Mouse (Mus musculus): ENCODE measurements at regions not wholly inside any gene's neighbourhood (a gene's known extent, or its start where the extent isn't known, plus 50 kb on each side); places are given as distances from the start of the nearest gene placed in this dataset.

DNA sequence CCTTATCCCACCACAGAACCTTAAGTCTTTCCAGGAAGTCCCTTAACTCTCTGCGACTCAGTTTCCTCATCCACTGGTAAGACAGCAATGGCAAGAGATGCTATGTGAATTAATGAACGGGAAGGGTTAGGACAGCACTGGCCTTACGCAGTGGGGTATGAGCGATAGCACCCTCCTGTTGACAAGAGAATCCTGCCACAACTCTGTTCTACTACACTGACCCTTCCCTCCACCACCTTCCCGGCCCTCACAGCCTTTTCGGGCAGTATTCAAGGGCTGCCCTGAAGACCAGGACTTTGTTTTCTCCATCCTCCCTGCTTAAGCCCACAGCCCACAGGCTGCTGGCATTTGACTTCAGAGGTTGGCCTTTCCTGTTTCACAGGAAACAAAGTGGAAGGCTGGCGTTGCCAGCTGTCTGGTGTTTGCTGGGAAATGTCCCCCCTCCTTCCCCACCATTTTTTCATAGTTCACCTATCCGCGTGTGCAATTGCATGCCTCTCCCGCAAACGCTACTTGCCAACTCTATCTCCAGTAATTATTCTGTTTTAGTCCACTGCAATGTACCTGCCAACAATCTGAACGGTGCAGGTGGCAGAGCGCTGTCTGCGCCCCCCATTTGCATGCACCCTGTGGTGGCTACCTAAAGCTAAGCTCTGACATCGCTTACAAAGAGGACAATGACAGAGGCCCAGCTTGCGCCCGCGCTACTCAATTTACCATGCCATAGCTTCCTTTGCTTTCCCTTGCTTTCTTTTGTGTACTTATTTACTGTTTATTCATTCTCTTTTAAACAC lies 251.2 kb upstream of the Sp8 start:
- no peak for DNase-seq (ENCODE audit: low spot score)
- Histone ChIP-seq H3K27ac (ENCODE audit: low read depth, low read length) (no peak overlapping the region), H3K9me3 (ENCODE audit: control insufficient read depth, low read length) (no peaks in the 10 kb centered on the region), H3K27me3 (replicated peaks; ENCODE audit: control insufficient read depth, insufficient read depth, low read length) (peaks cover 5% of the 10 kb centered on the region; the same call in 1 of the 2 replicates), H3K4me2 (no peak overlapping the region), H3K4me1 (replicated peaks; ENCODE audit: control insufficient read depth, insufficient read depth, low read length) (no peaks in the 10 kb centered on the region), H3K4me3 (ENCODE audit: low read depth, low read length) (no peak overlapping the region), H3K9ac (ENCODE audit: low read depth, low read length) (no peak overlapping the region), H3K36me3 (ENCODE audit: control insufficient read depth, insufficient read depth, low read length) (no peaks in the 10 kb centered on the region)
- 40% methylated on average over 18 of the region's 18 CpGs for WGBS
- no peak for ATAC-seq (replicated peaks; ENCODE audit: low FRiP score)

DNA sequence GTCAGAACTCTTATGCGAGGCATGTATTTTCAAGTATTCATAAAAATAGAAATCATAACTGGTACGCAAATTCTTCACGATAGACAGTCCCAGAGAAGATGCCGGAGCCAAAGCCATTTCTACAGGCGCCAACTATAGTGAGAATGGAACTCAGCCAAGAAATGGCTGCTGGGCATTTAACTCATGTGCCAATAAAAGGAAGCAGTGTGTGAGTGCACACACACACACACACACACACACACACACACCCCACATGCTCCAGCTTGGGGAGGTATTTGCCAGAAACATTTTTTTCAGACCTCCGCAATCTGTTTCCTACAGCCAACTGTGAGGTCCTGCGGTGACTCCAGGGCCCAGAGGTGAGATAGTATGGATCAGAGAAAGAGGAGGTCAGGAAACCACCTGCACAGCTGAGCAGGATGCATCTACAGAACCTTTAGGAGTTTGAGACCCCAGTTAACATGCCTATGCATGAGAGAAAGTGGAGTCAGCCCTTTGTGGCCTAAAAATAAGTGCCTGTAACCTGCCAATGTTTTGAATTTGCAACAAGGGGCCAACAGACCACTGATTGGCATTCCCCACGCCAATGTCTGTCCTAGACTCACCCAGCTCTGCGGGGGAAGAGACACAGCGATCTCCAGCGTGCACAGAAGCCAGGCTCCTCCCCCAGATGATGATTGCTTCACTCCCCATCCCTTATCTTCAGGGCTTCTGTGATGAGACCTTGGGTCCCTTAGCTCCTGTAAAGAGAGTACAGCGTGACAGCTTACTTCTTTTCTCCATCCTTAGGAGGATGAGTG lies 262.1 kb upstream of the Sp8 start:
- Histone ChIP-seq H3K36me3 (ENCODE audit: control insufficient read depth, insufficient read depth, low read length) (no peaks in the 10 kb centered on the region), H3K9me3 (ENCODE audit: control insufficient read depth, low read length) (no peaks in the 10 kb centered on the region), H3K4me3 (ENCODE audit: low read depth, low read length) (no peak overlapping the region), H3K27ac (ENCODE audit: low read depth, low read length) (no peak overlapping the region), H3K9ac (ENCODE audit: low read depth, low read length) (no peak overlapping the region), H3K27me3 (replicated peaks; ENCODE audit: control insufficient read depth, insufficient read depth, low read length) (no peaks in the 10 kb centered on the region), H3K4me1 (replicated peaks; ENCODE audit: control insufficient read depth, insufficient read depth, low read length) (no peaks in the 10 kb centered on the region), H3K4me2 (no peak overlapping the region)
- 69% methylated on average over 12 of the region's 12 CpGs for WGBS
- ATAC-seq (replicated peaks; ENCODE audit: low FRiP score) (no peak), DNase-seq (ENCODE audit: low spot score) (no peak)

DNA sequence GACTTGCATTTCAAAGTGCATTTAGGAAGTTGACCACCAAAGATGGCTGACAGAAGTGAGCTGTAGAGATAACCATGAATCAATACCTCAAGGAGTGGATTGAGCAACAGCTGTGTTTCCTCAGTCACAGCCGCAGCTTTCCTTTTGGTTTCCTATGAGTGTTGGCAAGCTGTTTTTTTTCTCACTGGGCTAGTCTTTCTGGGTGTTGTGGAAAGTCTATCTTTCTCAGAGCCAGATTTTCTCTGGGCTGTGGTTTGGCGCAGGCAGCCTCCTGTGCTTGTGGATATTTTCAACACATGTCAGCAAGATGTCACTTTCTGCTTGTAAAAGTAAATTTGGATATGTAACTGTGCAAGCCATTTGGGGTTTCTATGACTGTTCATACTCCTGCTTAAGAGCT lies 268.6 kb upstream of the Sp4 start:
- no peak for DNase-seq (ENCODE audit: low spot score)
- Histone ChIP-seq H3K27me3 (replicated peaks; ENCODE audit: control insufficient read depth, insufficient read depth, low read length) (no peaks in the 10 kb centered on the region), H3K4me3 (ENCODE audit: low read depth, low read length) (no peak overlapping the region), H3K9ac (ENCODE audit: low read depth, low read length) (no peak overlapping the region), H3K4me2 (no peak overlapping the region), H3K36me3 (ENCODE audit: control insufficient read depth, insufficient read depth, low read length) (no peaks in the 10 kb centered on the region), H3K4me1 (replicated peaks; ENCODE audit: control insufficient read depth, insufficient read depth, low read length) (no peaks in the 10 kb centered on the region), H3K9me3 (ENCODE audit: control insufficient read depth, low read length) (no peaks in the 10 kb centered on the region), H3K27ac (ENCODE audit: low read depth, low read length) (no peak overlapping the region)
- no peak for ATAC-seq (replicated peaks; ENCODE audit: low FRiP score)
- WGBS, result 37% methylated on average over 2 of the region's 2 CpGs

DNA sequence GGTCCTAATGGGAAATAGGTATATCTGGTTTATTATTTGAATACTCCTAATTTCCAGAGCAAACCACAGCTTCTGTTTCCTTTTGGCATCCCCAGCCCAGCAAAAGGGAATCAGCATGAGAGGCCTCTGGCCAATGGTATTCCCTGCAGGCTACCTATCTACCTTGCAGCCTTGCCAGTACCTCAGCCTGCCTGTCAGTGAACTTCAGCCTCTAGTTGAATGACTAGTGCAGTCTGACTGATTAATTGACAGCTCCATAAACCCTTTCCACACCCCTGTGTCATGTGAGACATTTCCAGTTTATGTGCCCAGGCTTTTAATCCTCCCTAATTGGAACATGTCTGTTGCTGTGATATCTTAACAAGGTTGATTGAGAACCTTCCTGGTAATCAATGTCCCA lies 265.4 kb upstream of the Sp4 start:
- Histone ChIP-seq H3K9me3 (ENCODE audit: control insufficient read depth, low read length) (no peaks in the 10 kb centered on the region), H3K27me3 (replicated peaks; ENCODE audit: control insufficient read depth, insufficient read depth, low read length) (no peaks in the 10 kb centered on the region), H3K36me3 (ENCODE audit: control insufficient read depth, insufficient read depth, low read length) (no peaks in the 10 kb centered on the region), H3K4me2 (no peak overlapping the region), H3K9ac (ENCODE audit: low read depth, low read length) (no peak overlapping the region), H3K4me1 (replicated peaks; ENCODE audit: control insufficient read depth, insufficient read depth, low read length) (no peaks in the 10 kb centered on the region), H3K27ac (ENCODE audit: low read depth, low read length) (no peak overlapping the region), H3K4me3 (ENCODE audit: low read depth, low read length) (no peak overlapping the region)
- ATAC-seq (replicated peaks; ENCODE audit: low FRiP score) (no peak), DNase-seq (ENCODE audit: low spot score) (no peak)

DNA sequence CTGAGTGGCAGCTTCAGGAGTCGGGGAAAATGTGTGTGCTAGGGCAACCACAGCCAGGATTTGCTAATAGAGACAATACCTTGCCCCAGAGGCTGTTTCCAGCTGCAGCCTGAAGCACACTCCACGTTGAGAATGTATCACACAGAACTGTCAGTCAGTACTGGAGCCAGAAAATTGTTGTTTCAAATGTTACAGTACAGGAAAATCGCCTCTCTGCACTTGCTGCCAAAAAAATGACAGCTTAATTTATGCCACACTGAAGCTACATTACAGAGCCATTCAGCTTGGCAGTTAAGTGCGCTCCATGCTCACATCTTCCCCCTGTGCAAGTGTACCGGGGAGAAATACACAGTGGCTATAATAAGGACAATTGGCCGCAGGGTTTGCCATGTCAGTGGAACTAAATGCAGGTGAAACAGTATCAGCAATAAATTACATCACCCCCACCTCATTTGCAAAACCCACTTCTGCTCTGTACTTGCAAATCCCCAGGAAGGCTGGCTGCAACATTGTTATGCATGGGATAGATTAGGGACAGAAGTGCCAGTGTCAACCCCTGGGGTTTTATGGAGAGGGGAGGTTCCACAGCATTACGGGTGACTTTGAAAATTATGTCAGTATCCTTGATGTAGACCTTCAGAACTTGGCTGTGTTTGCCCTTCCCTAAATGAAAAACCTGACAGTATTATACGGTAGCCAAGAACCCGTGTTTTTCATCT lies 263.3 kb upstream of the Sp4 start:
- no peaks in the 10 kb centered on the region for H3K36me3 ChIP-seq (ENCODE audit: control insufficient read depth, insufficient read depth, low read length)
- no peak overlapping the region for H3K4me3 ChIP-seq (ENCODE audit: low read depth, low read length)
- DNase-seq (ENCODE audit: low spot score), result no peak
- no peaks in the 10 kb centered on the region for H3K27me3 ChIP-seq (replicated peaks; ENCODE audit: control insufficient read depth, insufficient read depth, low read length)
- no peak overlapping the region for H3K4me2 ChIP-seq
- no peak overlapping the region for H3K27ac ChIP-seq (ENCODE audit: low read depth, low read length)
- no peak for ATAC-seq (replicated peaks; ENCODE audit: low FRiP score)
- H3K4me1 ChIP-seq (replicated peaks; ENCODE audit: control insufficient read depth, insufficient read depth, low read length), result no peaks in the 10 kb centered on the region
- H3K9me3 ChIP-seq (ENCODE audit: control insufficient read depth, low read length), result no peaks in the 10 kb centered on the region
- H3K9ac ChIP-seq (ENCODE audit: low read depth, low read length), result no peak overlapping the region
- 31% methylated on average over 9 of the region's 9 CpGs for WGBS

DNA sequence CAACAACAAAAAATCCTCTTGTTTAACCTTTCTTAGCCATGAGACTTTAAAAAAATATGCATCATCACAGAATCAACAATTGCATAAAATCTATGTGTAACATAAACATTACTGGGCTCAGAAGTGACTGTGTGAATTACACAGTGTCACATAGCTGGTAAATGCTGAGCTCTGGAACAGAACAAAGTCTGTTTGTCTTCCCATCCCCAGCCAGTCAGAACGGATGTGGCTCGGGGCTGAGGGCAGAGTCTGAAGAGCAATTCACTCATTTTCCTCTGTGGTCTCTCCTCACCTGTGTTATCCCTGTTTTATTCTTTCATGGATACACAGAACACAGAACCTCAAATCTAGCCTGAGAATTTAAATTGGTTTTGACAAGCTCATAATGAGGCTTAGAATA lies 261.0 kb upstream of the Sp4 start:
- Histone ChIP-seq H3K36me3 (ENCODE audit: control insufficient read depth, insufficient read depth, low read length) (no peaks in the 10 kb centered on the region), H3K4me1 (replicated peaks; ENCODE audit: control insufficient read depth, insufficient read depth, low read length) (no peaks in the 10 kb centered on the region), H3K27me3 (replicated peaks; ENCODE audit: control insufficient read depth, insufficient read depth, low read length) (no peaks in the 10 kb centered on the region), H3K27ac (ENCODE audit: low read depth, low read length) (no peak overlapping the region), H3K4me2 (no peak overlapping the region), H3K4me3 (ENCODE audit: low read depth, low read length) (no peak overlapping the region), H3K9ac (ENCODE audit: low read depth, low read length) (no peak overlapping the region), H3K9me3 (ENCODE audit: control insufficient read depth, low read length) (no peaks in the 10 kb centered on the region)
- ATAC-seq (replicated peaks; ENCODE audit: low FRiP score), result peak; percentile 74
- 58% methylated on average over 2 of the region's 2 CpGs for WGBS
- no peak for DNase-seq (ENCODE audit: low spot score)

DNA sequence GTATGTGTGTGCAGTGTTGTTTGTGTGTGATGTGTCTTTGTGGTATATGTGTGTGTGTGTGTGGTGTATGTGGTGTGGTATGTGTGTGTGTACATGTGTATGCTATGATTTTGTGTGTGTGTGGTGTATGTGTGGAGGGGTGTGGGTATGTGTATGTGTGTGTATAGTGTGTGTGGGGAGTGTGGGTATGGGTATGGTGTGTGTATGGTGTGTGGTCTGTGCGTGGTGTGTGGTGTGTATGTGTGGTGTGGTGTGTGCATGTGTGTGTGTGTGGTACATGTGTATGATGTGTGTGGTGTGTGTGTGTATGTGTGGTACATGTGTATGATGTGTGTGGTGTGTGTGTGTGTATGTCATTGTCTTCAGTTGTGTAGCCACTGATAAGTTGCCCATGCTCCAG lies 247.8 kb upstream of the Sp4 start:
- peak; percentile 29 for ATAC-seq (replicated peaks; ENCODE audit: low FRiP score)

DNA sequence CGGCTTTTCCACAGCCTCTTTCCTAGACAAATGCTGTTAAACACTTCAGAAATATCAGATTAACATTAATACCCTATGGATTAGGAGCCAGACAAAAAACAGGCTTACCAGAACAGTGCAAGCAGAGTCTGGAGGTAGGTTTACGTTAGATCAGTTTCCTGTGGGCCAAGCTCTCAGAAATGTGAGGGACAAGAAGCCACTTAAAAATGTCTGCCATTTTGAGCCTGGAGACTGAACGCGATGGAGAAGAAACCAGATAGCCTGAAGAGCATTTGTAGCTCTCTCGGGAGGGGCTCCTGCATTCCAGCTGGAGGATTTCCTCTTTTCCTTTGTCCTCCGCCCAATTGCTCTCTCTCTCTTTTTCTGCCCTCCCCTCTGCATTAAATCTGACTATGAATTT lies 239.1 kb upstream of the Sp4 start:
- no peak overlapping the region for H3K4me3 ChIP-seq (ENCODE audit: low read depth, low read length)
- WGBS, result 43% methylated on average over 6 of the region's 6 CpGs
- H3K9me3 ChIP-seq (ENCODE audit: control insufficient read depth, low read length), result no peaks in the 10 kb centered on the region
- DNase-seq (ENCODE audit: low spot score) (no peak), ATAC-seq (replicated peaks; ENCODE audit: low FRiP score) (no peak)
- H3K9ac ChIP-seq (ENCODE audit: low read depth, low read length), result no peak overlapping the region
- no peak overlapping the region for H3K27ac ChIP-seq (ENCODE audit: low read depth, low read length)
- H3K36me3 ChIP-seq (ENCODE audit: control insufficient read depth, insufficient read depth, low read length), result no peaks in the 10 kb centered on the region
- no peak overlapping the region for H3K4me2 ChIP-seq
- H3K27me3 ChIP-seq (replicated peaks; ENCODE audit: control insufficient read depth, insufficient read depth, low read length), result no peaks in the 10 kb centered on the region
- no peaks in the 10 kb centered on the region for H3K4me1 ChIP-seq (replicated peaks; ENCODE audit: control insufficient read depth, insufficient read depth, low read length)

More for the DNA sequence above, 247.8 kb upstream of the Sp4 start:
- Histone ChIP-seq H3K9me3 (ENCODE audit: control insufficient read depth, low read length) (no peaks in the 10 kb centered on the region), H3K4me3 (ENCODE audit: low read depth, low read length) (no peak overlapping the region), H3K27ac (ENCODE audit: low read depth, low read length) (no peak overlapping the region), H3K36me3 (ENCODE audit: control insufficient read depth, insufficient read depth, low read length) (no peaks in the 10 kb centered on the region), H3K27me3 (replicated peaks; ENCODE audit: control insufficient read depth, insufficient read depth, low read length) (no peaks in the 10 kb centered on the region; the same call in 1 of the 2 replicates), H3K4me2 (no peak overlapping the region), H3K9ac (ENCODE audit: low read depth, low read length) (no peak overlapping the region), H3K4me1 (replicated peaks; ENCODE audit: control insufficient read depth, insufficient read depth, low read length) (no peaks in the 10 kb centered on the region)
- WGBS, result 76% methylated on average over 1 of the region's 1 CpGs
- no peak for DNase-seq (ENCODE audit: low spot score)
